Mouse (Mus musculus) limb, embryonic 14.5 days (tissue): Measurements from ENCODE around the gene Exoc2. TPM values are rescaled to one million over a fixed set of nuclear protein-coding genes. Genes with fewer than 3 reads are reported as not detected.

Experiments
- ATAC-seq: fragments of 200-750 bp; cut with Nextera tagmentation; 2 replicates; pipeline ENCODE4 v1.8.0; 2017; ENCODE audit warnings: low read depth, moderate number of reproducible peaks, moderate TSS enrichment; ENCODE audit not compliant: low FRiP score
- DNase-seq: peaks from one replicate; pipeline ENCODE4 v3.0.0-alpha.2; 2015; ENCODE audit warnings: low spot score
- H3K27ac ChIP-seq: fragments of 300-500 bp; sonication (generic); replicated peaks from 2 replicates; pipeline ENCODE4 v1.5.1; 2014; ENCODE audit warnings: low read depth, mild to moderate bottlenecking, low read length, moderate library complexity, mixed read lengths
- H3K27me3 ChIP-seq: fragments of 300-500 bp; sonication (generic); 2 replicates; pipeline ENCODE4 v1.6.1; 2014; ENCODE audit warnings: low read length, mixed read lengths; ENCODE audit not compliant: control insufficient read depth, insufficient read depth
- H3K36me3 ChIP-seq: fragments of 300-500 bp; sonication (generic); 2 replicates; pipeline ENCODE4 v1.6.1; 2014; ENCODE audit warnings: mild to moderate bottlenecking, low read length, moderate library complexity, mixed read lengths; ENCODE audit not compliant: control insufficient read depth, insufficient read depth
- H3K4me1 ChIP-seq: fragments of 300-500 bp; sonication (generic); 2 replicates; pipeline ENCODE4 v1.6.1; 2014; ENCODE audit warnings: antibody characterized with exemption, low read length, mixed read lengths; ENCODE audit not compliant: control insufficient read depth, insufficient read depth
- H3K4me2 ChIP-seq: fragments of 300-500 bp; sonication (generic); replicated peaks from 2 replicates; pipeline ENCODE4 v1.6.1; 2014; ENCODE audit warnings: low read depth, mild to moderate bottlenecking, low read length, moderate library complexity; ENCODE audit not compliant: severe bottlenecking
- H3K4me3 ChIP-seq: fragments of 300-500 bp; sonication (generic); replicated peaks from 2 replicates; pipeline ENCODE4 v1.5.1; 2014; ENCODE audit warnings: low read length
- H3K9ac ChIP-seq: fragments of 300-500 bp; sonication (generic); 2 replicates; pipeline ENCODE4 v1.6.1; 2014; ENCODE audit warnings: mild to moderate bottlenecking, low read depth, low read length, moderate library complexity; ENCODE audit not compliant: severe bottlenecking
- H3K9me3 ChIP-seq: fragments of 300-500 bp; sonication (generic); 2 replicates; pipeline ENCODE4 v1.6.1; 2016; ENCODE audit warnings: low read length; ENCODE audit not compliant: control insufficient read depth
- POLR2A ChIP-seq: fragments of 200-500 bp; IDR thresholded peaks from 2 replicates; pipeline ENCODE4 v1.8.0; 2012; ENCODE audit warnings: inconsistent platforms, mild to moderate bottlenecking, moderate library complexity, borderline replicate concordance; ENCODE audit not compliant: insufficient read depth, insufficient read length; ENCODE audit errors: extremely low read depth
- WGBS: fragments of 180-500 bp; shearing (Covaris S2); extraction: QIAGEN DNeasy Blood & Tissue Kit; methylation state at CpG from one replicate; pipeline ENCODE4 v1.1.7; 2014; 5-methylcytosine and 5-hydroxymethylcytosine counted together
- polyA plus RNA-seq, 2 experiments: library from polyadenylated mRNA; depleted of rRNA in 1 of 2; stranded (reverse) in 1 of 2; unstranded in 1 of 2; fragments of >200 nt; fragmentation: Nextera tagmentation in 1 of 2; extraction: Ambion mirVana in 1 of 2; gene quantifications; 2 replicates each; pipeline versions ENCODE4 v1.2.1 to v1.2.3; 2012 to 2014

The Exoc2 gene
- polyA plus RNA-seq, 2 experiments = 20.9 to 32.7 TPM

GRCm38 (mm10) chr13:30841843-30842242 is 132.1 kb downstream of the Exoc2 start:
- DNase-seq (no peak), ATAC-seq (no peak)
- no peak overlapping the region for H3K27ac ChIP-seq
- no peaks in the 10 kb centered on the region for H3K9me3 ChIP-seq
- 71% methylated on average over 2 of the region's 2 CpGs for WGBS
- H3K27me3 ChIP-seq = no peaks in the 10 kb centered on the region
- no peak for TF ChIP-seq POLR2A
- H3K4me3 ChIP-seq = no peak overlapping the region
- no peak overlapping the region for H3K9ac ChIP-seq
- no peak overlapping the region for H3K4me2 ChIP-seq
- H3K4me1 ChIP-seq = no peaks in the 10 kb centered on the region
- peaks cover 16% of the 10 kb centered on the region; the same call in 1 of the 2 replicates for H3K36me3 ChIP-seq

- Histone ChIP-seq H3K27ac (no peak overlapping the region), H3K4me1 (no peaks in the 10 kb centered on the region), H3K4me3 (no peak overlapping the region), H3K9ac (no peak overlapping the region), H3K27me3 (no peaks in the 10 kb centered on the region), H3K36me3 (peaks cover 16% of the 10 kb centered on the region; the same call in 1 of the 2 replicates), H3K9me3 (no peaks in the 10 kb centered on the region), H3K4me2 (no peak overlapping the region)
- ATAC-seq (no peak), DNase-seq (no peak)
- WGBS = 56% methylated on average over 4 of the region's 4 CpGs
- no peak for TF ChIP-seq POLR2A
Observed at GRCm38 (mm10) chr13:30841306-30841705, 132.6 kb downstream of the Exoc2 start.

GRCm38 (mm10) chr13:30840700-30841099 is 133.2 kb downstream of the Exoc2 start:
- DNase-seq (no peak), ATAC-seq (no peak)
- TF ChIP-seq POLR2A = no peak
- no peaks in the 10 kb centered on the region for H3K4me1 ChIP-seq
- no peak overlapping the region for H3K9ac ChIP-seq
- H3K9me3 ChIP-seq = no peaks in the 10 kb centered on the region
- 89% methylated on average over 3 of the region's 3 CpGs for WGBS
- peaks cover 16% of the 10 kb centered on the region; the same call in 1 of the 2 replicates for H3K36me3 ChIP-seq
- H3K4me3 ChIP-seq = no peak overlapping the region
- no peak overlapping the region for H3K27ac ChIP-seq
- H3K27me3 ChIP-seq = no peaks in the 10 kb centered on the region
- H3K4me2 ChIP-seq = no peak overlapping the region

- H3K4me2 ChIP-seq = no peak overlapping the region
- 0 out of 2 replicates have a peak, but pooled peaks cover 4% of the 10 kb centered on the region for H3K36me3 ChIP-seq
- TF ChIP-seq POLR2A = no peak
- no peaks in the 10 kb centered on the region for H3K4me1 ChIP-seq
- no peak overlapping the region for H3K9ac ChIP-seq
- no peak overlapping the region for H3K27ac ChIP-seq
- no peak for ATAC-seq
- H3K27me3 ChIP-seq = no peaks in the 10 kb centered on the region
- DNase-seq = no peak
- no peak overlapping the region for H3K4me3 ChIP-seq
- H3K9me3 ChIP-seq = no peaks in the 10 kb centered on the region
- WGBS = 85% methylated on average over 1 of the region's 1 CpGs
Observed at GRCm38 (mm10) chr13:30836342-30836741, 137.6 kb downstream of the Exoc2 start.

- no peaks in the 10 kb centered on the region for H3K27me3 ChIP-seq
- TF ChIP-seq POLR2A = no peak
- H3K4me2 ChIP-seq = 0 out of 2 replicates have a peak overlapping the region, but pooled peaks have one; percentile 2
- ATAC-seq (no peak), DNase-seq (no peak)
- H3K4me3 ChIP-seq = no peak overlapping the region
- no peaks in the 10 kb centered on the region for H3K9me3 ChIP-seq
- H3K27ac ChIP-seq = no peak overlapping the region
- H3K9ac ChIP-seq = no peak overlapping the region
- H3K4me1 ChIP-seq = no peaks in the 10 kb centered on the region
- WGBS = 77% methylated on average over 9 of the region's 9 CpGs
- 0 out of 2 replicates have a peak, but pooled peaks cover 4% of the 10 kb centered on the region for H3K36me3 ChIP-seq
Observed at GRCm38 (mm10) chr13:30834859-30835258, 139.0 kb downstream of the Exoc2 start.

GRCm38 (mm10) chr13:30834349-30834748 is 139.5 kb downstream of the Exoc2 start:
- H3K4me2 ChIP-seq = 0 out of 2 replicates have a peak overlapping the region, but pooled peaks have one; percentile 2
- H3K36me3 ChIP-seq = no peaks in the 10 kb centered on the region
- H3K9ac ChIP-seq = no peak overlapping the region
- H3K4me3 ChIP-seq = no peak overlapping the region
- WGBS = 38% methylated on average over 6 of the region's 6 CpGs
- H3K4me1 ChIP-seq = no peaks in the 10 kb centered on the region
- TF ChIP-seq POLR2A = no peak
- no peaks in the 10 kb centered on the region for H3K27me3 ChIP-seq
- H3K27ac ChIP-seq = no peak overlapping the region
- ATAC-seq (no peak), DNase-seq (no peak)
- H3K9me3 ChIP-seq = no peaks in the 10 kb centered on the region
